Mouse (Mus musculus): ENCODE results near the gene Khsrp.

GRCm38 (mm10) chr17:57030931-57031660 is at the start of gene Khsrp:
- TF ChIP-seq CTCF (IDR thresholded peaks at IDR 0.05; ENCODE audit: control insufficient read depth, insufficient read depth, low read length) (no peak), POLR2A (IDR thresholded peaks at IDR 0.05; ENCODE audit: borderline replicate concordance, control insufficient read depth, low read depth, low read length) (peak; percentile 47; the same call in 1 of the 2 replicates)
